Mouse (Mus musculus) liver, postnatal 0 days (tissue): ENCODE measurements around the gene Cpne8.

Experiments
- CTCF ChIP-seq: sonication (generic); IDR thresholded peaks from 2 replicates; pipeline ENCODE4 v1.5.1; 2016; ENCODE audit warnings: antibody characterized with exemption, low read depth
- EP300 ChIP-seq: IDR thresholded peaks from 2 replicates; pipeline ENCODE4 v1.6.1; 2016; ENCODE audit warnings: antibody characterized with exemption, low read depth, mild to moderate bottlenecking

GRCm38 (mm10) chr15:90646326-90646725 is 32.9 kb downstream of the Cpne8 start:
- TF ChIP-seq CTCF (no peak), EP300 (no peak)
